Mouse (Mus musculus) natural killer cell, adult 2 months (primary cell): ENCODE measurements around the gene Cx3cr1.
"Not testable (repeated sequence)": the region's sequence is repeated elsewhere in the genome, so short reads cannot be mapped to it uniquely, and the experiment has no call there.

Source experiments
- DNase-seq, 2 experiments: peaks; one replicate each; pipeline ENCODE4 v3.0.0; 2022; ENCODE audit warnings: low spot score in 2 of 2

Cx3cr1 gene

GRCm38 (mm10) chr9:120027401-120028151 lies 42.1 kb downstream of the Cx3cr1 start:
- DNase-seq: peak; percentile 37 to 56

- DNase-seq: no peak
Observed at GRCm38 (mm10) chr9:120024625-120025024, 45.1 kb downstream of the Cx3cr1 start.

- peak in 1 of 2 experiments; percentile 46 for DNase-seq
Observed at GRCm38 (mm10) chr9:120024171-120024570, 45.5 kb downstream of the Cx3cr1 start.

- DNase-seq: peak; percentile 34 to 41
Observed at GRCm38 (mm10) chr9:120023086-120023811, 46.4 kb downstream of the Cx3cr1 start, which contains the start of gene Xirp1. Xirp1 (minus strand) TSS chr9:120023598.

- no peak for DNase-seq
Observed at GRCm38 (mm10) chr9:120021164-120021563, 48.5 kb downstream of the Cx3cr1 start.

GRCm38 (mm10) chr9:120020285-120020890 lies 49.3 kb downstream of the Cx3cr1 start:
- DNase-seq: peak; percentile 55 to 72

- no peak for DNase-seq
Observed at GRCm38 (mm10) chr9:120016956-120017355, 52.7 kb downstream of the Cx3cr1 start.

- DNase-seq: no peak
Observed at GRCm38 (mm10) chr9:120014828-120015227, 54.9 kb downstream of the Cx3cr1 start.

GRCm38 (mm10) chr9:120013251-120013820 lies 56.3 kb downstream of the Cx3cr1 start:
- no peak for DNase-seq

GRCm38 (mm10) chr9:120012781-120013180 lies 56.9 kb downstream of the Cx3cr1 start:
- DNase-seq: no peak

- not testable (repeated sequence) for DNase-seq
Observed at GRCm38 (mm10) chr9:120012161-120012560, 57.5 kb downstream of the Cx3cr1 start.

- peak; percentile 50 to 68 for DNase-seq
Observed at GRCm38 (mm10) chr9:120011533-120011932, 58.1 kb downstream of the Cx3cr1 start.

GRCm38 (mm10) chr9:120010781-120011511 lies 58.7 kb downstream of the Cx3cr1 start:
- peak; percentile 86 to 95 for DNase-seq

- no peak for DNase-seq
Observed at GRCm38 (mm10) chr9:120009871-120010270, 59.8 kb downstream of the Cx3cr1 start.

GRCm38 (mm10) chr9:120009226-120009841 lies 60.3 kb downstream of the Cx3cr1 start:
- DNase-seq: no peak

GRCm38 (mm10) chr9:120007833-120008232 lies 61.8 kb downstream of the Cx3cr1 start:
- no peak for DNase-seq

- no peak for DNase-seq
Observed at GRCm38 (mm10) chr9:120005936-120006335, 63.7 kb downstream of the Cx3cr1 start.

GRCm38 (mm10) chr9:120002893-120003292 lies 66.8 kb downstream of the Cx3cr1 start:
- DNase-seq: no peak

- DNase-seq: peak in 1 of 2 experiments; percentile 53
Observed at GRCm38 (mm10) chr9:120001945-120002725, 67.5 kb downstream of the Cx3cr1 start.

- DNase-seq: no peak
Observed at GRCm38 (mm10) chr9:120000761-120001160, 68.9 kb downstream of the Cx3cr1 start.
